Mouse (Mus musculus): ENCODE data around the gene Man2a2.
"Not testable (repeated sequence)": the region's sequence is repeated elsewhere in the genome, so short reads cannot be mapped to it uniquely, and the experiment has no call there.

Man2a2 gene

GRCm38 (mm10) chr7:80343270-80344018 lies 27.7 kb downstream of the Man2a2 start:
- no peaks in the 10 kb centered on the region for H3K27me3 ChIP-seq (ENCODE audit: control insufficient read depth, insufficient read depth, low read length, poor library complexity, severe bottlenecking)
- DNase-seq (ENCODE audit: low read depth, low spot score), result peak; percentile 63
- H3K36me3 ChIP-seq (ENCODE audit: control insufficient read depth, insufficient read depth, low read length, poor library complexity, severe bottlenecking), result no peaks in the 10 kb centered on the region

DNA sequence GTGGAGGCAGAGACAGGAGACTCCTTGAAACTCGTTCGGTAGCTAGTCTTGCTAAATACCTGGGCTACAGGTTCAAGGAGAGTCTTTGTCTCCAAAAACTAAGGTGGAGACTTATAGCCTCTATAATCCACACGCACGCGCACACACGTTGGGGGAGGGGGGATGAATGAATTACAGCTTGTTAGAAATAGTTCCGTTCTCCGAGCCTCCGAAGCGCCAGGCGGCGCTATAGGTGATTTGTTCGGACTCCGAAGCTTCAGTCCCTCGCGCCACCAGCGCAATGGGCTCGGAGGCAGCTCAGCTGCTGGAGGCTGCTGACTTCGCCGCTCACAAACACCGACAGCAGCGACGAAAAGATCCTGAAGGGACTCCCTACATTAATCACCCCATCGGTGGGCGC lies 28.3 kb downstream of the Man2a2 start, which contains the start of gene Hddc3:
Gene Hddc3 (plus strand): TSS at position 247 of the 400 bp plus-strand sequence.
- Histone ChIP-seq H3K27me3 (ENCODE audit: control insufficient read depth, insufficient read depth, low read length, poor library complexity, severe bottlenecking) (no peaks in the 10 kb centered on the region), H3K36me3 (ENCODE audit: control insufficient read depth, insufficient read depth, low read length, poor library complexity, severe bottlenecking) (no peaks in the 10 kb centered on the region; the same call in 1 of the 2 replicates)
- DNase-seq (ENCODE audit: low read depth, low spot score), result peak; percentile 96

DNA sequence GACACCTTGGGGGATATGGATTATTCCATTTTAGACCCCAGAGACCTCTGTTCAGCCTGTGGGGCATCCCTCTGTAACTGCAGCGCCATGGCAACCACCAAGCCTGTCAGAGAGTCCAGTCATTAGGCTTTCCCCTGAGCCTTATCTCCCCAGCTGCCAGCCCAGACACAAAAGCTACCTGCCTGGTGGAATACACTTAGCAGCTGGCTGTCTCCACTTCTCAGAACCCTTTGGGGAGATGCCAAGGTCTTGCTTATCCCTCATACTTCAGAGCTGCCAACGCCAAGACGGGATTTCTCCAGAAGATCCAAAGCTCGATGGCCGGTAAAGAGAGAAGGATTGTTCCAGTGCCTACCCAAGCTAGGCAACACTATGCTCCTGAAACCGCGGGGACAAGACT lies 29.4 kb downstream of the Man2a2 start:
- DNase-seq (ENCODE audit: low read depth, low spot score), result no peak

GRCm38 (mm10) chr7:80340793-80341192 lies 30.4 kb downstream of the Man2a2 start, which contains the start of gene Unc45a:
Gene Unc45a, minus strand, starts transcription at chr7:80341005.
- H3K27me3 ChIP-seq (ENCODE audit: control insufficient read depth, insufficient read depth, low read length, poor library complexity, severe bottlenecking), result no peaks in the 10 kb centered on the region
- DNase-seq (ENCODE audit: low read depth, low spot score), result peak; percentile 85

More for the DNA sequence above, 29.4 kb downstream of the Man2a2 start:
- Histone ChIP-seq H3K36me3 (ENCODE audit: control insufficient read depth, insufficient read depth, low read length, poor library complexity, severe bottlenecking) (no peaks in the 10 kb centered on the region; the same call in 1 of the 2 replicates), H3K27me3 (ENCODE audit: control insufficient read depth, insufficient read depth, low read length, poor library complexity, severe bottlenecking) (no peaks in the 10 kb centered on the region)

DNA sequence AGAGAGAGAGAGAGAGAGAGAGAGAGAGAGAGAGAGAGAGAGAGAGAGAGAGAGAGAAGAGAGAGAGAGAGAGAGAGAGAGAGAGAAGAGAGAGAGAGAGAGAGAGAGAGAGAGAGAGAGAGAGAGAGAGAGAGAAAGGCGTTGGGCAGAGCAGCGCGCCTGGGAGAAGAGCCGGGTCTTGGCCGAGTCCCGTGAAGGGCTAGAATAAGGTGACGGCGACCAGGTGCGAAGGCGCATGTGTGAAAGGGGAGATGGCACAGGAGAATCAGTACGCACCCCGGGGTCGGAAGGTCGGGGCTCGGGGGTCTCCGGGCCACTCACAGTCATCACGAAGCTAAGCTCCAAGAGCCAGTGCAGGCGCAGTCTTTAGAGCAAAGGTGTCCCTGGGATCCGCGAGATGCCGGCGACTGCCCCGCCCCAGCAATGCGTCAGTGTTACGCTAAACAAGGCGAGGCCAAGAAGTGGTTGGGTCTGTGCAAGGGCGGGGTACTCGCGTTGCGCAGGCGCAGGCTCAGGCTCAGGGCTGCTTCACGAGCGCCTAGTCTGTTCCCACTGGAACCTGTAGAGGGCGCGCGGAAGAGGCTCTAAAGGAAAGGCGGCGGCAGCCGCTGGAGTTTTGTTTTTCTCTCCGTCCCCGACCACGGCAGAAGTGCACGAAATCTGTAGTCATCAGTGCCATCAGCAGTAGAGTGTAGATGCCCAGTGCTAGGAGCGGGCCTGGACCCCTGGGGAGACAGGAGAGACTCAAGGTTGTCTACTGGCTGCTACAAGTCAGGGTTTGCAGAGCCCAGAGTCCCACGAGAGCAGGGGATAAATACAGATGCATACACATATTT lies 31.2 kb downstream of the Man2a2 start:
- H3K36me3 ChIP-seq (ENCODE audit: control insufficient read depth, insufficient read depth, low read length, poor library complexity, severe bottlenecking), result peaks cover 7% of the 10 kb centered on the region; the same call in 1 of the 2 replicates
- peak; percentile 98 for DNase-seq (ENCODE audit: low read depth, low spot score)
- no peaks in the 10 kb centered on the region for H3K27me3 ChIP-seq (ENCODE audit: control insufficient read depth, insufficient read depth, low read length, poor library complexity, severe bottlenecking)

More at GRCm38 (mm10) chr7:80340793-80341192, 30.4 kb downstream of the Man2a2 start, which contains the start of gene Unc45a:
- peaks cover 2% of the 10 kb centered on the region; the same call in 1 of the 2 replicates for H3K36me3 ChIP-seq (ENCODE audit: control insufficient read depth, insufficient read depth, low read length, poor library complexity, severe bottlenecking)

- Histone ChIP-seq H3K27me3 (ENCODE audit: control insufficient read depth, insufficient read depth, low read length, poor library complexity, severe bottlenecking) (no peaks in the 10 kb centered on the region), H3K36me3 (ENCODE audit: control insufficient read depth, insufficient read depth, low read length, poor library complexity, severe bottlenecking) (peaks cover 8% of the 10 kb centered on the region; the same call in 1 of the 2 replicates)
- DNase-seq (ENCODE audit: low read depth, low spot score), result peak; percentile 58
Measured at GRCm38 (mm10) chr7:80339371-80339770, 31.8 kb downstream of the Man2a2 start.

- Histone ChIP-seq H3K36me3 (ENCODE audit: control insufficient read depth, insufficient read depth, low read length, poor library complexity, severe bottlenecking) (peaks cover 26% of the 10 kb centered on the region), H3K27me3 (ENCODE audit: control insufficient read depth, insufficient read depth, low read length, poor library complexity, severe bottlenecking) (no peaks in the 10 kb centered on the region)
- DNase-seq (ENCODE audit: low read depth, low spot score), result no peak
Measured at GRCm38 (mm10) chr7:80336932-80337331, 34.2 kb downstream of the Man2a2 start.

DNA sequence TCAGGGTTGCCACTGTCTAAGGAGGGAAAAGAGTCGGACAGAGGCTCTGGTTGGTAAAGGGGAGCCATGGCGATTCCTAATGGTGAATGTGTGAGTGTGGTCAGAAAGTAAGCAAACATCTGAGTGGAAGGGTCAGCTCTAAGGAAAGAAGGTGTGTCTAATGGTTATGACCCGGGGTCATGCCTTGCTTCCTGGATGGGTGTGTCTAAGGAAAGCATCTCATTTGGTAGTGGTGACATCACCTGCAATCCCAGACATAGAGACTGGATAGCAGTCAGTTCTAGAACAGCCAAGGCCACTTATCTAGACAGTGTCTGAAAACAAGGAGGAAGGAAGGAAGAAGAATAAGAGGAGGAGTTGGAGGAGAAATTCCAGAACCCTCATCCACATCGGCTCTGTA lies 36.3 kb downstream of the Man2a2 start:
- no peak for DNase-seq (ENCODE audit: low read depth, low spot score)
- no peaks in the 10 kb centered on the region for H3K27me3 ChIP-seq (ENCODE audit: control insufficient read depth, insufficient read depth, low read length, poor library complexity, severe bottlenecking)
- peaks cover 40% of the 10 kb centered on the region for H3K36me3 ChIP-seq (ENCODE audit: control insufficient read depth, insufficient read depth, low read length, poor library complexity, severe bottlenecking)

DNA sequence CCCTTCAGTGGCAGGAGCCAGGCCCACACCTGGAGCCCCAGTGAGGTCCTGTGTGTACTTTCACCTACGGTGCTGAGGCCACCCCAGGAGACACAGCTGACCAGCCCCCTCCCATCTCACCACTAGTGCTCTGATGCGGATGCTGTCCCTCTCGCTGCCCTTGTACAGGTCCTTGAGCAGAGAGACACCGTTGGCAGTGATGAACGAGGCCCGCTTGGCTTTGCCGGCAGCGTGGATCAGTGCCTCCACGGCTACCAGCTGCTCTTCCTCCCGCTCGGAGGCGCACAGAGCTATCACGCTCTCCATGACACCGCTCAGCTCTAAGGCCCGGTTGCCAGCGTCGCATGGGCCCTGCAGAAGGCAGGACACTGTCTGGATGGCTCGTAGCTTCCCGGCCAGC lies 39.7 kb downstream of the Man2a2 start:
- H3K27me3 ChIP-seq (ENCODE audit: control insufficient read depth, insufficient read depth, low read length, poor library complexity, severe bottlenecking), result no peaks in the 10 kb centered on the region
- no peak for DNase-seq (ENCODE audit: low read depth, low spot score)
- peaks cover 50% of the 10 kb centered on the region for H3K36me3 ChIP-seq (ENCODE audit: control insufficient read depth, insufficient read depth, low read length, poor library complexity, severe bottlenecking)

- DNase-seq (ENCODE audit: low read depth, low spot score), result no peak
Measured at GRCm38 (mm10) chr7:80330278-80330677, 40.9 kb downstream of the Man2a2 start.

DNA sequence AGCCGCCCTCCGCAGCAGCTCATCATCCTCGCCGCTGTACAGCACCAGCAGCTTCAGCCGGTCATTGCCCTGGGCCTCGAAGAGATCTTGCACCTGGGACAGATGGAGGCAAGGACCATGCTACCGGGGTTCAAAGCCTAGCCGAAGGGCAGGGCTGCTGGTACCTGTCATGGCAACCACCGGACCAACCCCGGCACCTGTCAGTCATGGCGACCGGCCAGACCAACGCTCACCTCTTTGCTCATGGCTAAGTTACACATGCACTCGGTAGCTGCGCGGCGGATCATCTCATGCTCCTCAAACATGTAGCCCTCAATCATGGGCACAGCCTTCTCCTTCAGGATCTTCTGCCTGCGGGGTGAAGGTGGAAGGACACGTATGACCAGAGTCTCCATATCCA lies 45.1 kb downstream of the Man2a2 start:
- Histone ChIP-seq H3K36me3 (ENCODE audit: control insufficient read depth, insufficient read depth, low read length, poor library complexity, severe bottlenecking) (peaks cover 19% of the 10 kb centered on the region), H3K27me3 (ENCODE audit: control insufficient read depth, insufficient read depth, low read length, poor library complexity, severe bottlenecking) (no peaks in the 10 kb centered on the region)
- no peak for DNase-seq (ENCODE audit: low read depth, low spot score)

More at GRCm38 (mm10) chr7:80330278-80330677, 40.9 kb downstream of the Man2a2 start:
- H3K27me3 ChIP-seq (ENCODE audit: control insufficient read depth, insufficient read depth, low read length, poor library complexity, severe bottlenecking), result no peaks in the 10 kb centered on the region
- H3K36me3 ChIP-seq (ENCODE audit: control insufficient read depth, insufficient read depth, low read length, poor library complexity, severe bottlenecking), result peaks cover 45% of the 10 kb centered on the region

GRCm38 (mm10) chr7:80325292-80325868 lies 45.8 kb downstream of the Man2a2 start:
- Histone ChIP-seq H3K27me3 (ENCODE audit: control insufficient read depth, insufficient read depth, low read length, poor library complexity, severe bottlenecking) (no peaks in the 10 kb centered on the region), H3K36me3 (ENCODE audit: control insufficient read depth, insufficient read depth, low read length, poor library complexity, severe bottlenecking) (peaks cover 12% of the 10 kb centered on the region)
- DNase-seq (ENCODE audit: low read depth, low spot score), result no peak

DNA sequence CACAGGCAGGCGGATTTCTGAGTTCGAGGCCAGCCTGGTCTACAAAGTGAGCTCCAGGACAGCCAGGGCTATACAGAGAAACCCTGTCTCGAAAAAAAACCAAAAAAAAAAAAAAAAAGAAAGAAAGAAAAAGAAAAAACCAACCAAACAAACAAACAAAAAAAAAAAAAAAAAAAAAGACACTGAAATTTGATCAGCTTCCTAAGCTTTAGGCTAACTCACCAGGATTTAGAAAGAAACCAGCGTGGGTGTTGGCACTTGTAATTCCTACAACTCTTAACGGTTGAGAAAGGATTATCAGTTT lies 46.4 kb downstream of the Man2a2 start:
- H3K27me3 ChIP-seq (ENCODE audit: control insufficient read depth, insufficient read depth, low read length, poor library complexity, severe bottlenecking); DNase-seq (ENCODE audit: low read depth, low spot score); H3K36me3 ChIP-seq (ENCODE audit: control insufficient read depth, insufficient read depth, low read length, poor library complexity, severe bottlenecking): not testable (repeated sequence)

DNA sequence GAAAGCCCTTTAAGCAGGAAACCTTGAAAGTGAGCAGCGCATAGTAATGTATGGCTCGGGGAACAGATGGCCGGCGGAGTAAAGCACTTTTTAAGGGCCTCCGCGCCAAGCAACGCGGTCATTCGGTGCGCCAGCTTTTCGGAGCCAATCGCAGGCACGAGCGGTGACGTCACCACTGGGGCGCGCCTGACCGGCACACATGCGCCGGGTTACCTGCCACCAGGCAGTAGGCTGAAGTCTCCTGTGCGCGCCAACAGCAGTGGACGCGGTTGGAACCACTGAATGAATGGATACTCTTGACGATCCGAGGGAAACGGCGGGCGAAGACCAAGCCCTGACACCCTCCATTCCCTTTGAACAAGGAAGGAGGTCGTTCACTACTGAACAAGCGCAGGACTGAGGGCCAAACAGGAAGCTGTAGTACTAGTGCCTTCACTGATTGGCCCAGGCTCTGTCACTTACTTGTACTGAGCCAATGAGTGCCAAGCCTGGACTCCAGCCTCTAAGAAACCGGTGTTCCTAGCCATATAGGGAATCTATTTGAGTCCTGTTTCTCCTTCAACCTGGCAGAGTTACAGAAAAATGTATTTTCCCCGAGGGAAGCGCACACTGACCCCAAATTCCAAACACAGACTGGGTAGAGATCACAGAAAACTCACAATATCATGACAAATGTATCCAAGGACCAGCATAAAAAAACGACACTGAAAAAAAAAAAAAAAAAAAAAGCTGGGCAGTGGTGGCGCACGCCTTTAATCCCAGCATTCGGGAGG lies 46.9 kb downstream of the Man2a2 start, which contains the start of gene Rccd1:
Gene Rccd1 (minus strand): TSS at position 412 of the 773 bp plus-strand sequence.
- Histone ChIP-seq H3K36me3 (ENCODE audit: control insufficient read depth, insufficient read depth, low read length, poor library complexity, severe bottlenecking) (peaks cover 7% of the 10 kb centered on the region), H3K27me3 (ENCODE audit: control insufficient read depth, insufficient read depth, low read length, poor library complexity, severe bottlenecking) (no peaks in the 10 kb centered on the region)
- DNase-seq (ENCODE audit: low read depth, low spot score), result peak; percentile 95

Measured in splenic B cell, adult 2 months (primary cell).